18 mouse cellular contexts compared by ENCODE assay signal in genomic region chr1:183184681-183185080, GRCm38 (mm10). TPM values are rescaled to one million over a fixed set of nuclear protein-coding genes. Genes with fewer than 3 reads are reported as not detected.
DNase-seq lines count a peak whose midpoint lies in the region; ATAC-seq and TF ChIP-seq lines count a peak whose summit lies in the region.
"Had no signal": no experiment of that assay in that cellular context is flagged by ENCODE, and none has a peak within 500 bp of the region (broad histone marks: within the 10 kb centered on the region; RNA-seq: fewer than 3 reads in every experiment).

No protein-coding gene starts in this region.

- H3K4me2 ChIP-seq in heart, embryonic 12.5 days = no peak overlapping the region
- no peak overlapping the region for H3K4me2 ChIP-seq in midbrain, embryonic 11.5 days
- H3K4me2 ChIP-seq in midbrain, postnatal 0 days (ENCODE audit: low read depth, low read length, poor library complexity, severe bottlenecking) = no peak overlapping the region
- H3K4me2 ChIP-seq: forebrain, embryonic 13.5 days; hindbrain, embryonic 13.5 days had no signal

- H3K27ac ChIP-seq in heart, embryonic 12.5 days (ENCODE audit: poor library complexity, severe bottlenecking) = 0 out of 2 replicates have a peak overlapping the region, but pooled peaks have one; percentile 13
- H3K27ac ChIP-seq in midbrain, embryonic 11.5 days (ENCODE audit: low read depth, low read length) = no peak overlapping the region
- no peak overlapping the region for H3K27ac ChIP-seq in midbrain, postnatal 0 days (ENCODE audit: low read depth, low read length)
- peak overlapping the region; percentile 45; the same call in 1 of the 2 replicates for H3K27ac ChIP-seq in embryonic facial prominence, embryonic 10.5 days (replicated peaks)
- H3K27ac ChIP-seq: forebrain, embryonic 13.5 days; hindbrain, postnatal 0 days had no signal

- no peaks in the 10 kb centered on the region for H3K27me3 ChIP-seq in heart, embryonic 12.5 days (replicated peaks)
- no peaks in the 10 kb centered on the region for H3K27me3 ChIP-seq in midbrain, embryonic 11.5 days (ENCODE audit: control insufficient read depth, insufficient read depth, low read length)
- no peaks in the 10 kb centered on the region for H3K27me3 ChIP-seq in midbrain, postnatal 0 days (ENCODE audit: insufficient read depth, low read length)
- no peaks in the 10 kb centered on the region for H3K27me3 ChIP-seq in embryonic facial prominence, embryonic 10.5 days (replicated peaks; ENCODE audit: low read depth, poor library complexity, severe bottlenecking)
- H3K27me3 ChIP-seq: CH12.LX; forebrain, embryonic 13.5 days; hindbrain, embryonic 13.5 days had no signal

- no peaks in the 10 kb centered on the region for H3K9me3 ChIP-seq in heart, embryonic 12.5 days (replicated peaks)
- no peaks in the 10 kb centered on the region for H3K9me3 ChIP-seq in midbrain, embryonic 11.5 days (ENCODE audit: control insufficient read depth, low read length)
- no peaks in the 10 kb centered on the region for H3K9me3 ChIP-seq in midbrain, postnatal 0 days (ENCODE audit: low read length)
- H3K9me3 ChIP-seq in embryonic facial prominence, embryonic 10.5 days = no peaks in the 10 kb centered on the region
- H3K9me3 ChIP-seq: forebrain, embryonic 13.5 days; G1E; hindbrain, embryonic 13.5 days had no signal

- no peak for DNase-seq in heart, postnatal 25 days (ENCODE audit: low spot score)
- peak; percentile 41 for DNase-seq in midbrain, embryonic 11.5 days (ENCODE audit: low spot score, missing footprints)
- no peak for DNase-seq in midbrain, postnatal 0 days (ENCODE audit: low spot score)
- no peak for DNase-seq in embryonic facial prominence, embryonic 10.5 days (ENCODE audit: low spot score)
- DNase-seq in retina, embryonic 14.5 days (ENCODE audit: low spot score) = no peak
- DNase-seq: adrenal gland, postnatal 14 days; cerebellum, adult 11-12 months; cerebellum, adult 9-10 months; cerebellum, postnatal 36 days; forebrain, postnatal 0 days; gastrocnemius, postnatal 14 days had no signal

- 69% methylated on average over 5 of the region's 5 CpGs for WGBS in heart, embryonic 12.5 days
- whole genome bisulfite sequencing in midbrain, embryonic 11.5 days = 73% methylated on average over 5 of the region's 5 CpGs
- 69% methylated on average over 5 of the region's 5 CpGs for WGBS in midbrain, postnatal 0 days
- 79% methylated on average over 5 of the region's 5 CpGs for WGBS in embryonic facial prominence, embryonic 10.5 days

- no peak overlapping the region for H3K9ac ChIP-seq in heart, embryonic 12.5 days
- no peak overlapping the region for H3K9ac ChIP-seq in midbrain, embryonic 11.5 days (ENCODE audit: low read length)
- no peak overlapping the region for H3K9ac ChIP-seq in midbrain, postnatal 0 days (replicated peaks; ENCODE audit: low read length, poor library complexity, severe bottlenecking)
- H3K9ac ChIP-seq: forebrain, embryonic 13.5 days; forebrain, postnatal 0 days; hindbrain, embryonic 13.5 days had no signal

- no peaks in the 10 kb centered on the region for H3K36me3 ChIP-seq in heart, embryonic 12.5 days
- H3K36me3 ChIP-seq in midbrain, embryonic 11.5 days (ENCODE audit: control insufficient read depth, insufficient read depth, low read length) = no peaks in the 10 kb centered on the region
- H3K36me3 ChIP-seq in midbrain, postnatal 0 days (ENCODE audit: insufficient read depth, low read length) = no peaks in the 10 kb centered on the region
- H3K36me3 ChIP-seq in embryonic facial prominence, embryonic 10.5 days (replicated peaks) = no peaks in the 10 kb centered on the region
- H3K36me3 ChIP-seq: hindbrain, embryonic 13.5 days had no signal

- intact Hi-C loops in heart, postnatal 25 days (cut with DNase I) = no loop called here

- no peak overlapping the region for H3K4me3 ChIP-seq in heart, embryonic 12.5 days
- H3K4me3 ChIP-seq in midbrain, embryonic 11.5 days (ENCODE audit: low read depth, low read length) = no peak overlapping the region
- H3K4me3 ChIP-seq in midbrain, postnatal 0 days (ENCODE audit: low read depth, low read length) = no peak overlapping the region
- H3K4me3 ChIP-seq in embryonic facial prominence, embryonic 10.5 days = no peak overlapping the region
- H3K4me3 ChIP-seq: forebrain, embryonic 13.5 days; hindbrain, embryonic 13.5 days had no signal

- no peak for ATAC-seq in heart, embryonic 12.5 days (ENCODE audit: insufficient number of reproducible peaks, low FRiP score)
- ATAC-seq in midbrain, embryonic 11.5 days (ENCODE audit: low FRiP score) = no peak
- ATAC-seq in midbrain, postnatal 0 days (ENCODE audit: low FRiP score) = no peak
- ATAC-seq: activated CD4-positive, CD25-positive, alpha-beta regulatory T cell, adult 4 months; forebrain, embryonic 13.5 days; forebrain, postnatal 0 days; hindbrain, postnatal 0 days had no signal

- H3K4me1 ChIP-seq in heart, embryonic 12.5 days (replicated peaks) = peaks cover 68% of the 10 kb centered on the region
- peaks cover 10% of the 10 kb centered on the region for H3K4me1 ChIP-seq in midbrain, embryonic 11.5 days (ENCODE audit: control insufficient read depth, insufficient read depth, low read length)
- peaks cover 9% of the 10 kb centered on the region for H3K4me1 ChIP-seq in midbrain, postnatal 0 days (ENCODE audit: insufficient read depth, low read length)
- H3K4me1 ChIP-seq in embryonic facial prominence, embryonic 10.5 days = peaks cover 68% of the 10 kb centered on the region

- no peak for TF ChIP-seq CTCF in midbrain, postnatal 0 days (IDR thresholded peaks at IDR 0.05)

RNA-seq across cellular contexts. Expression of gene Disp1, which starts 36.6 kb away (rescaled TPM):
- polyA plus RNA-seq in heart, embryonic 12.5 days (2016; fragmentation: Nextera tagmentation; extraction: Ambion mirVana) = 10.9 and 12.4 TPM in 2 replicates
- 1 to 10 TPM; 6.6 to 6.8 TPM for total RNA-seq in heart, postnatal 25 days (2021)
- 8.8 and 9.3 TPM in 2 replicates for polyA plus RNA-seq in midbrain, embryonic 11.5 days (2014; fragmentation: Nextera tagmentation; extraction: Ambion mirVana)
- 12.3 and 14.1 TPM in 2 replicates for total RNA-seq in midbrain, postnatal 0 days (2014; rRNA removed)
- polyA plus RNA-seq in midbrain, postnatal 0 days (2015; fragmentation: Nextera tagmentation; extraction: Ambion mirVana) = 7.6 TPM in 2 replicates
- 13.5 and 13.6 TPM in 2 replicates for polyA plus RNA-seq in embryonic facial prominence, embryonic 10.5 days (2016; fragmentation: Nextera tagmentation; extraction: Ambion mirVana)

Comparison
In these comparisons a context has a peak if more than half of its experiments do, and no peak if none do; other contexts are left out.
1. H3K27ac ChIP-seq: peak in heart, embryonic 12.5 days (single experiment) and embryonic facial prominence, embryonic 10.5 days (single experiment); none in midbrain, embryonic 11.5 days (single experiment) and midbrain, postnatal 0 days (single experiment).